Mouse (Mus musculus) stomach, embryonic 14.5 days (tissue): ENCODE data around the gene Tbc1d7. TPM values are rescaled to one million over a fixed set of nuclear protein-coding genes. Genes with fewer than 3 reads are reported as not detected.

ENCODE experiments used
- ATAC-seq: fragments of 200-750 bp; cut with Nextera tagmentation; 2 replicates; pipeline ENCODE4 v1.8.0; 2017; ENCODE audit warnings: low read depth, moderate TSS enrichment; ENCODE audit not compliant: insufficient number of reproducible peaks, insufficient read depth, low FRiP score
- H3K27ac ChIP-seq: fragments of 300-500 bp; sonication (generic); 2 replicates; pipeline ENCODE4 v1.5.1; 2014; ENCODE audit warnings: mild to moderate bottlenecking, low read length, moderate library complexity, mixed read lengths
- H3K27me3 ChIP-seq: fragments of 300-500 bp; sonication (generic); 2 replicates; pipeline ENCODE4 v1.6.1; 2014; ENCODE audit warnings: low read length, control low read depth, mixed read lengths; ENCODE audit not compliant: control insufficient read depth, insufficient read depth
- H3K36me3 ChIP-seq: fragments of 300-500 bp; sonication (generic); 2 replicates; pipeline ENCODE4 v1.6.1; 2014; ENCODE audit warnings: mild to moderate bottlenecking, control low read depth, low read length, moderate library complexity, mixed read lengths; ENCODE audit not compliant: control insufficient read depth, insufficient read depth
- H3K4me1 ChIP-seq: fragments of 300-500 bp; sonication (generic); 2 replicates; pipeline ENCODE4 v1.6.1; 2014; ENCODE audit warnings: low read length, control low read depth, mixed read lengths; ENCODE audit not compliant: control insufficient read depth, insufficient read depth
- H3K4me2 ChIP-seq: fragments of 300-500 bp; sonication (generic); replicated peaks from 2 replicates; pipeline ENCODE4 v1.6.1; 2014; ENCODE audit warnings: low read depth, low read length, control low read depth
- H3K4me3 ChIP-seq: fragments of 300-500 bp; sonication (generic); 2 replicates; pipeline ENCODE4 v1.5.1; 2014; ENCODE audit warnings: low read depth, low read length, control low read depth
- H3K9ac ChIP-seq: fragments of 300-500 bp; sonication (generic); replicated peaks from 2 replicates; pipeline ENCODE4 v1.6.1; 2014; ENCODE audit warnings: low read depth, mild to moderate bottlenecking, control low read depth, low read length, moderate library complexity, mixed read lengths
- H3K9me3 ChIP-seq: fragments of 300-500 bp; sonication (generic); 2 replicates; pipeline ENCODE4 v1.6.1; 2016; ENCODE audit warnings: low read depth, low read length, control low read depth; ENCODE audit not compliant: control insufficient read depth
- WGBS: fragments of 180-500 bp; shearing (Covaris S2); extraction: QIAGEN DNeasy Blood & Tissue Kit; methylation state at CpG from one replicate; pipeline ENCODE4 v1.1.7; 2014; 5-methylcytosine and 5-hydroxymethylcytosine counted together
- polyA plus RNA-seq: library from polyadenylated mRNA; unstranded; fragments of >200 nt; fragmentation: Nextera tagmentation; extraction: Ambion mirVana; gene quantifications from 2 replicates; pipeline ENCODE4 v1.2.1, GENCODE M21; 2014

Gene Tbc1d7
- polyA plus RNA-seq, 1 experiment from 2014 or later = 51.6 TPM

GRCm38 (mm10) chr13:43201033-43201432, 29.7 kb upstream of the Tbc1d7 start:
- H3K36me3 ChIP-seq = no peaks in the 10 kb centered on the region
- 43% methylated on average over 22 of the region's 22 CpGs for WGBS
- no peak for ATAC-seq
- no peaks in the 10 kb centered on the region for H3K27me3 ChIP-seq
- no peak overlapping the region for H3K4me3 ChIP-seq
- H3K4me2 ChIP-seq = no peak overlapping the region
- no peak overlapping the region for H3K9ac ChIP-seq
- H3K4me1 ChIP-seq = peaks cover 5% of the 10 kb centered on the region; the same call in 1 of the 2 replicates
- no peaks in the 10 kb centered on the region for H3K9me3 ChIP-seq
- H3K27ac ChIP-seq = no peak overlapping the region

- no peak overlapping the region for H3K27ac ChIP-seq
- H3K4me1 ChIP-seq = peaks cover 8% of the 10 kb centered on the region; the same call in 1 of the 2 replicates
- no peaks in the 10 kb centered on the region for H3K36me3 ChIP-seq
- no peak overlapping the region for H3K9ac ChIP-seq
- WGBS = 81% methylated on average over 22 of the region's 22 CpGs
- H3K4me3 ChIP-seq = no peak overlapping the region
- no peak for ATAC-seq
- H3K9me3 ChIP-seq = no peaks in the 10 kb centered on the region
- H3K4me2 ChIP-seq = no peak overlapping the region
- H3K27me3 ChIP-seq = no peaks in the 10 kb centered on the region
These were observed 29.2 kb upstream of the Tbc1d7 start for GRCm38 (mm10) chr13:43200473-43200872.

GRCm38 (mm10) chr13:43199749-43200148, 28.4 kb upstream of the Tbc1d7 start:
- H3K27me3 ChIP-seq = no peaks in the 10 kb centered on the region
- no peak for ATAC-seq
- H3K4me1 ChIP-seq = peaks cover 8% of the 10 kb centered on the region; the same call in 1 of the 2 replicates
- WGBS = 68% methylated on average over 5 of the region's 5 CpGs
- H3K27ac ChIP-seq = no peak overlapping the region
- no peak overlapping the region for H3K4me3 ChIP-seq
- no peaks in the 10 kb centered on the region for H3K9me3 ChIP-seq
- H3K36me3 ChIP-seq = no peaks in the 10 kb centered on the region
- no peak overlapping the region for H3K9ac ChIP-seq
- H3K4me2 ChIP-seq = no peak overlapping the region

DNA sequence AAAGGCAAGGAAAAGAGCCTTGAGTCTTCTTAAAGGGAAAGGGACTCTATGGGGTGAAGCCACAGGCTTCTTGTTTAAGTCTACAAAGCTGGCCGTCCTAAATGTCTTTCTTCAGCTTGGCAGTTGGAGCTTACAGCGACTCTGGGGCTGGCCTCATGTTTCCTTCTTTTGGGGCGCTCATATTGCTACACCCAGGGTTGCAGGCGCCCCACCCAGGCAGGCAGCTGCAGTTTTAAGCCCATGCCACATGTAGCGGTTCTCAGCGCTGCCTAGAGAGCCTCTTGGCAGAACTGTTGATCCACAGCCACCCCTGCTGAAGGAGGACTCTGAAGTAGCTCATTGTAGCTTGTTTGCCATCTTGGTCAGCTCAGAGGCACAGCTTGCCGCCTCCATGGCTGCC, 28.0 kb upstream of the Tbc1d7 start:
- Histone ChIP-seq H3K27me3 (no peaks in the 10 kb centered on the region), H3K4me3 (no peak overlapping the region), H3K36me3 (no peaks in the 10 kb centered on the region), H3K27ac (no peak overlapping the region), H3K9ac (no peak overlapping the region), H3K9me3 (no peaks in the 10 kb centered on the region), H3K4me1 (peaks cover 8% of the 10 kb centered on the region; the same call in 1 of the 2 replicates), H3K4me2 (no peak overlapping the region)
- 86% methylated on average over 7 of the region's 7 CpGs for WGBS
- no peak for ATAC-seq

GRCm38 (mm10) chr13:43197187-43197586, 25.9 kb upstream of the Tbc1d7 start:
- no peak overlapping the region for H3K27ac ChIP-seq
- 59% methylated on average over 6 of the region's 6 CpGs for WGBS
- H3K4me3 ChIP-seq = no peak overlapping the region
- no peak for ATAC-seq
- no peaks in the 10 kb centered on the region for H3K9me3 ChIP-seq
- peaks cover 9% of the 10 kb centered on the region; the same call in 1 of the 2 replicates for H3K4me1 ChIP-seq
- H3K36me3 ChIP-seq = no peaks in the 10 kb centered on the region
- no peak overlapping the region for H3K9ac ChIP-seq
- no peak overlapping the region for H3K4me2 ChIP-seq
- H3K27me3 ChIP-seq = no peaks in the 10 kb centered on the region

- no peaks in the 10 kb centered on the region for H3K36me3 ChIP-seq
- H3K27me3 ChIP-seq = no peaks in the 10 kb centered on the region
- H3K9me3 ChIP-seq = no peaks in the 10 kb centered on the region
- ATAC-seq = no peak
- 18% methylated on average over 7 of the region's 7 CpGs for WGBS
- no peak overlapping the region for H3K4me2 ChIP-seq
- peaks cover 20% of the 10 kb centered on the region; the same call in 1 of the 2 replicates for H3K4me1 ChIP-seq
- no peak overlapping the region for H3K27ac ChIP-seq
- H3K4me3 ChIP-seq = no peak overlapping the region
- no peak overlapping the region for H3K9ac ChIP-seq
These were observed 24.7 kb upstream of the Tbc1d7 start for GRCm38 (mm10) chr13:43196000-43196399.

DNA sequence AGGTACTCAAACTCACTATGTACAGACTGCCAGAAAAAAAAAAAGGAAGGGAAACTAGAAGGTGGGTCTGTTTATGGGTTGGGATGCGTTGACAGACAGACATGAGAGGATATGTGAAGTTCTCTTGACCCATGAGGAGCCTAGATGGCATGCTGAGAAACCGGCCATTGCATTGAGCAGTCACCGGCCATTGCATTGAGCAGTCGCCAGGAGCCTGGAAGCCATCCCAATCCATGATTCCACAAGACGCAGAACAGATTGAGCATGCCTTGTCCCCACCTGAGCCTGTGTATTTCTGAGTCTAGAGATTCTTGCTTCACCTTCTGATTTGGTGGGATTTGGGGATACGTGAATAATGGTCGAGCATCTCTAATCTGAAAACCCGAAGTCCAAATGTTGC, 22.6 kb upstream of the Tbc1d7 start:
- Histone ChIP-seq H3K4me2 (no peak overlapping the region), H3K4me3 (no peak overlapping the region), H3K9ac (no peak overlapping the region), H3K27me3 (no peaks in the 10 kb centered on the region), H3K36me3 (no peaks in the 10 kb centered on the region), H3K27ac (no peak overlapping the region), H3K9me3 (no peaks in the 10 kb centered on the region), H3K4me1 (peaks cover 22% of the 10 kb centered on the region; the same call in 1 of the 2 replicates)
- 92% methylated on average over 8 of the region's 8 CpGs for WGBS
- ATAC-seq = no peak

DNA sequence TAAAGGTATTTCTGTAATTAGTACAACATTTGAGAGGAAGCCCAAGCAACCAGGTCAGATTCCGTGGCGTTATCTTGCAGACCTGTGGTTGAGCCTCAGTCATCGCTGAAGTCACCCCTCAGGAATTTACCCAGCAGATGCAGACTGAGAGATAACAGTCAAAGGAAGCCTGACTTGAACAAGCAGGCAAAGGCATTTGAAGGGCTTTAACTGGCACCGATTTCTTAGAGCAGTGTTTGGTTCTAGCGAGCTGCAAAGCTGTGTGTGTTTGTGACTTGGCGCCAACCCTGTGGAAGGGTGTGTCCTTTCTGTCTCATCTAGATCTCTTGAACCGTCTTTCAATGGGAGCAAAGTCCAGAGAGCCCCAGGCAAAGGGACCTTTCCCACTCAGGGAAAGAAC, 22.0 kb upstream of the Tbc1d7 start:
- WGBS = 31% methylated on average over 7 of the region's 7 CpGs
- peak; percentile 33; the same call in 1 of the 2 replicates for ATAC-seq

GRCm38 (mm10) chr13:43191741-43192192, 20.5 kb upstream of the Tbc1d7 start:
- H3K4me2 ChIP-seq = peak overlapping the region; percentile 31
- peak; percentile 28; the same call in 1 of the 2 replicates for ATAC-seq
- H3K4me3 ChIP-seq = 0 out of 2 replicates have a peak overlapping the region, but pooled peaks have one; percentile 4
- no peak overlapping the region for H3K27ac ChIP-seq
- no peak overlapping the region; the same call in 1 of the 2 replicates for H3K9ac ChIP-seq
- H3K27me3 ChIP-seq = no peaks in the 10 kb centered on the region
- H3K36me3 ChIP-seq = no peaks in the 10 kb centered on the region
- no peaks in the 10 kb centered on the region for H3K9me3 ChIP-seq
- H3K4me1 ChIP-seq = peaks cover 22% of the 10 kb centered on the region; the same call in 1 of the 2 replicates
- WGBS = 2% methylated on average over 14 of the region's 14 CpGs

More for the DNA sequence above, 22.0 kb upstream of the Tbc1d7 start:
- Histone ChIP-seq H3K4me2 (no peak overlapping the region), H3K4me1 (peaks cover 22% of the 10 kb centered on the region; the same call in 1 of the 2 replicates), H3K9me3 (no peaks in the 10 kb centered on the region), H3K27me3 (no peaks in the 10 kb centered on the region), H3K36me3 (no peaks in the 10 kb centered on the region), H3K4me3 (no peak overlapping the region), H3K27ac (no peak overlapping the region), H3K9ac (no peak overlapping the region)
